Mouse (Mus musculus) liver, embryonic 15.5 days (tissue): Measurements from ENCODE around the gene Fcrlb. TPM values are rescaled to one million over a fixed set of nuclear protein-coding genes. Genes with fewer than 3 reads are reported as not detected.

Experiments
- ATAC-seq: fragments of 200-750 bp; cut with Nextera tagmentation; 2 replicates; pipeline ENCODE4 v1.8.0; 2017; ENCODE audit warnings: moderate number of reproducible peaks, mild to moderate bottlenecking, moderate library complexity; ENCODE audit not compliant: insufficient read depth
- H3K27ac ChIP-seq: fragments of 300-500 bp; sonication (generic); replicated peaks from 2 replicates; pipeline ENCODE4 v1.5.1; 2015; ENCODE audit warnings: mild to moderate bottlenecking, inconsistent platforms
- H3K27me3 ChIP-seq: fragments of 300-500 bp; sonication (generic); 2 replicates; pipeline ENCODE4 v1.6.1; 2015; ENCODE audit warnings: mild to moderate bottlenecking, inconsistent platforms
- H3K36me3 ChIP-seq: fragments of 300-500 bp; sonication (generic); replicated peaks from 2 replicates; pipeline ENCODE4 v1.6.1; 2015; ENCODE audit warnings: moderate library complexity, mild to moderate bottlenecking, inconsistent platforms
- H3K4me1 ChIP-seq: fragments of 300-500 bp; sonication (generic); replicated peaks from 2 replicates; pipeline ENCODE4 v1.6.1; 2015; ENCODE audit warnings: inconsistent platforms
- H3K4me2 ChIP-seq: fragments of 300-500 bp; sonication (generic); 2 replicates; pipeline ENCODE4 v1.6.1; 2015; ENCODE audit warnings: moderate library complexity, mild to moderate bottlenecking, inconsistent platforms
- H3K4me3 ChIP-seq: fragments of 300-500 bp; sonication (generic); replicated peaks from 2 replicates; pipeline ENCODE4 v1.5.1; 2015; ENCODE audit warnings: mild to moderate bottlenecking, inconsistent platforms
- H3K9ac ChIP-seq: fragments of 300-500 bp; sonication (generic); 2 replicates; pipeline ENCODE4 v1.6.1; 2015; ENCODE audit warnings: moderate library complexity, mild to moderate bottlenecking, inconsistent platforms
- H3K9me3 ChIP-seq: fragments of 300-500 bp; sonication (generic); replicated peaks from 2 replicates; pipeline ENCODE4 v1.6.1; 2016; ENCODE audit warnings: inconsistent platforms
- WGBS: fragments of 180-500 bp; shearing (Covaris S2); methylation state at CpG from one replicate; pipeline ENCODE4 v1.1.7; 2015; ENCODE audit warnings: mixed read lengths; ENCODE audit not compliant: insufficient replicate concordance; 5-methylcytosine and 5-hydroxymethylcytosine counted together
- polyA plus RNA-seq: library from polyadenylated mRNA; unstranded; fragments of >200 nt; fragmentation: Nextera tagmentation; extraction: Ambion mirVana; gene quantifications from 2 replicates; pipeline ENCODE4 v1.2.1, GENCODE M21; 2015

Gene Fcrlb
- polyA plus RNA-seq, 1 experiment from 2014 or later, result 0.07 TPM

DNA sequence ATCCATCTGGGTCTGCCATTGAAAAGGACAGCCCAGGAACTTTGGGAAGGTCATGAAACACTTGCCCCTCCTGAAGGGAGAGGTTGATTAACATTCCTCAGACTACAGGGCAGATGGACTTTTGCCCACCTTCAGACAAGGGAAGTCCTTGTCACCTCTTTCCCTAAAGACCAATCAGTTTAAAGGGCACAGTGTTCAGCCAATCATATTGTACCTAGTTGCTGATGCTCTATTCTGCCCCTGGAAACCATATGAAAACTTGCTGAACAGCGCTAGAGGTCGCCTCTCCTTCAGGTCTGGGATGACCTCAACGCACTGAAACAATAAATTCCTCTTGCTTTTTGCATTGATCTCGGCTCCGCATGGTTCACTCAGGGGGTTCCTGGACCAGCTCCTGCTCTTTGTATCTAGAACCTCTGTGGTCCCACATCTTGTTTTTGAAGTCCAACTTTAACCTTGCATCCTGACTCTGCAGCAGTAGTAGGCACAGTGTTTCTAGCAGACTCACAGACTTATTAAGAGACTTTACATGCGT is 20.7 kb upstream of the Fcrlb start:
- H3K9me3 ChIP-seq, result no peaks in the 10 kb centered on the region
- no peak for ATAC-seq
- H3K4me1 ChIP-seq, result no peaks in the 10 kb centered on the region
- H3K27me3 ChIP-seq, result no peaks in the 10 kb centered on the region
- no peak overlapping the region for H3K27ac ChIP-seq
- H3K4me2 ChIP-seq, result no peak overlapping the region
- H3K9ac ChIP-seq, result no peak overlapping the region
- H3K4me3 ChIP-seq, result no peak overlapping the region
- H3K36me3 ChIP-seq, result no peaks in the 10 kb centered on the region
- WGBS, result 64% methylated on average over 6 of the region's 6 CpGs

DNA sequence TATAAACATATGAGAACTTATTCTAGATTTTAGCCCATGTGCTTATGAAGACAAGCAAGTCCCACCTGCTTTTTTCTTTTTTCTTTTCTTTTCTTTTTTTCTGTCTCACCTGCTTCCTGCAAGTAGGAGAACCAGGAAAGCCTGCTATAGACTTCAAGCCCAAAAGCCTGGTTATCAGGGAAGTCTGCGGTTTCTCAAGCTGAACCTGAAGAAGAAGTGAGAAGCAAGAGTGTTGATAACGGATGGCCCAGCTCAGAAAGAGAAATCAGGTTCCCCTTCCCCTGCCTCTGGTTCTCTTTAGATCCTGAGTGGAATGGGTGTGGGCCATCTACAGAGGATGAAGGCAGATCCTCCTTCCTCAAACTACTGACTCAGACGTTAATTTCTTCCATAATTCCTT is 19.3 kb upstream of the Fcrlb start:
- 33% methylated on average over 3 of the region's 3 CpGs for WGBS
- Histone ChIP-seq H3K27me3 (no peaks in the 10 kb centered on the region), H3K9me3 (no peaks in the 10 kb centered on the region), H3K4me1 (no peaks in the 10 kb centered on the region), H3K36me3 (no peaks in the 10 kb centered on the region), H3K4me2 (no peak overlapping the region), H3K27ac (no peak overlapping the region), H3K4me3 (no peak overlapping the region), H3K9ac (no peak overlapping the region)
- no peak for ATAC-seq

- WGBS, result 58% methylated on average over 4 of the region's 4 CpGs
- Histone ChIP-seq H3K27ac (no peak overlapping the region), H3K9me3 (no peaks in the 10 kb centered on the region), H3K4me3 (no peak overlapping the region), H3K36me3 (no peaks in the 10 kb centered on the region), H3K4me1 (peaks cover 3% of the 10 kb centered on the region), H3K9ac (no peak overlapping the region), H3K27me3 (no peaks in the 10 kb centered on the region), H3K4me2 (no peak overlapping the region)
- no peak for ATAC-seq
Measured at GRCm38 (mm10) chr1:170929245-170929644, 16.5 kb upstream of the Fcrlb start.

DNA sequence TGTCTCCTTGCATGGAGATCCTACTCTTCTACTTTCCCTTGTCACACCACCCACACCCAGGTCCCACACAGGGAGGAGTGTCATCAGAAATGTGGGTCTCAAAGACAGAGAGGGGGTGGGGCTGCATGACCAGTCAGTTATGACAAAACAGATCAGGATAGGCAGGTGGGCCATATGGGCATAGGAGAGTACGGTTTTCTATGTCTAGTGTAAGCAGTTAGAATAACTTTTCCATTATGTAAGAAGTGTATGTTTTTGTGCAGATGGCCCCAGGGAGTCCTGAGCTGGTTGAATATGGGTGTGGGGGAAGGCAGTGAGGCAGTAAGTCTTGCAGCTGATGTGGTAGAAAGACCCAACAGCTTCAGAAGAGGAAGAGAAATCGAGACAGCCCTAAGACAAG is 15.7 kb upstream of the Fcrlb start:
- peaks cover 6% of the 10 kb centered on the region for H3K4me1 ChIP-seq
- no peak overlapping the region for H3K4me2 ChIP-seq
- H3K4me3 ChIP-seq, result no peak overlapping the region
- ATAC-seq, result no peak
- no peak overlapping the region for H3K27ac ChIP-seq
- no peaks in the 10 kb centered on the region for H3K27me3 ChIP-seq
- H3K9me3 ChIP-seq, result no peaks in the 10 kb centered on the region
- 42% methylated on average over 2 of the region's 2 CpGs for WGBS
- no peaks in the 10 kb centered on the region for H3K36me3 ChIP-seq
- no peak overlapping the region for H3K9ac ChIP-seq

DNA sequence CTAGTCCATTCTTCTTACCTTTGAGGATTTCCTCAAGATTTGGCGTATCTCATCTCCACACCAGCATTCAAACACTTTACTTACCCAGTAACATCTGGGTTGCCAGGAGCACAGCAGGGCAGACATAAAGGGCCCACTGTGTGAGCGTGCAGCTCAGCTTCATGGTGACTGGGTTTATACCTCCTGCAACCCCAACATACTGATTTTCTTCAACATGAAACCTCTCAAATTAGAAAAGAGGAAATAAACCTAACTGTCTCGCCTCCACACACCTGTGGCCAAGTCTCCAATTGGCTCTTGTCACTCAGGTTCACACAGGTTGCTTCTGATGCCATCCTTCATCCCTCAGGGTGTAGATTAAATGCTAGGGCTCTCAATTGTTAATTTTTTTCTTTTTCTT is 14.6 kb upstream of the Fcrlb start, which contains the start of gene Fcrla:
Gene Fcrla, minus strand, starts transcription at position 206 of the 400 bp plus-strand sequence.
- Histone ChIP-seq H3K9ac (no peak within 1 kb of the TSS), H3K4me1 (peaks cover 6% of the 10 kb centered on the region), H3K4me3 (no peak within 1 kb of the TSS), H3K4me2 (no peak within 1 kb of the TSS), H3K36me3 (no peaks in the 10 kb centered on the region), H3K27ac (no peak within 1 kb of the TSS), H3K9me3 (no peaks in the 10 kb centered on the region), H3K27me3 (no peaks in the 10 kb centered on the region)
- WGBS, result 58% methylated on average over 3 of the region's 3 CpGs
- no peak for ATAC-seq

GRCm38 (mm10) chr1:170926941-170927340 is 14.2 kb upstream of the Fcrlb start:
- Histone ChIP-seq H3K4me2 (no peak overlapping the region), H3K9ac (no peak overlapping the region), H3K27ac (no peak overlapping the region), H3K4me1 (peaks cover 6% of the 10 kb centered on the region), H3K27me3 (no peaks in the 10 kb centered on the region), H3K36me3 (no peaks in the 10 kb centered on the region), H3K4me3 (no peak overlapping the region), H3K9me3 (no peaks in the 10 kb centered on the region)
- 60% methylated on average over 6 of the region's 6 CpGs for WGBS
- no peak for ATAC-seq

- Histone ChIP-seq H3K36me3 (no peaks in the 10 kb centered on the region), H3K9me3 (no peaks in the 10 kb centered on the region), H3K27me3 (no peaks in the 10 kb centered on the region), H3K4me1 (peaks cover 6% of the 10 kb centered on the region), H3K4me2 (peak overlapping the region; percentile 52), H3K4me3 (peak overlapping the region; percentile 28), H3K9ac (no peak overlapping the region), H3K27ac (no peak overlapping the region)
- no peak for ATAC-seq
- 16% methylated on average over 6 of the region's 6 CpGs for WGBS
Measured at GRCm38 (mm10) chr1:170924485-170924884, 11.7 kb upstream of the Fcrlb start.

DNA sequence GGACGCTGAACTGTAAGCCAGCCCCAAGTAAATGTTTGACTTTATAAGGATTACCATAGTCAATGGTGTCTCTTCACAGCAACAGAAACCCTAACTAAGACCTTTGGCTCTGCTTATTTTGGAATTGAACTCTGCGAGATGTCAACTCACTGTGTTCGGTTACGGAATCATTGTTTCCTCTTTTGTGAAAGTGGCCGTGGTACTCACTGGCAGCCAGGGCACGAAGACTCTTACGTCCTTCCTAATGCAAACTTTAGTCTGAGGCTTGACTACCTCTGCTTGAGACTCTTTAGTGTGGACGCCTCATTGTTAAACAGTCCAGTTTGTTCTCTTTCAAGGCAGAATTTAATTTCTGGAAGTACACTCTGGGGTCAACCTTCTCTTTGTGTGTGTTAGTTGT is 6.6 kb upstream of the Fcrlb start:
- no peak for ATAC-seq
- Histone ChIP-seq H3K4me3 (no peak overlapping the region), H3K27me3 (no peaks in the 10 kb centered on the region), H3K9me3 (no peaks in the 10 kb centered on the region), H3K36me3 (no peaks in the 10 kb centered on the region), H3K4me2 (no peak overlapping the region), H3K9ac (no peak overlapping the region), H3K4me1 (peaks cover 3% of the 10 kb centered on the region; the same call in 1 of the 2 replicates), H3K27ac (no peak overlapping the region)
- 71% methylated on average over 8 of the region's 8 CpGs for WGBS

- Histone ChIP-seq H3K4me2 (no peak overlapping the region), H3K9me3 (no peaks in the 10 kb centered on the region), H3K27ac (no peak overlapping the region), H3K27me3 (peaks cover 5% of the 10 kb centered on the region), H3K36me3 (no peaks in the 10 kb centered on the region), H3K9ac (no peak overlapping the region), H3K4me3 (no peak overlapping the region), H3K4me1 (no peaks in the 10 kb centered on the region)
- 50% methylated on average over 5 of the region's 5 CpGs for WGBS
- ATAC-seq, result no peak
Measured at GRCm38 (mm10) chr1:170915657-170916056, 2.9 kb upstream of the Fcrlb start.

GRCm38 (mm10) chr1:170911907-170912660 is 657 bp downstream of the Fcrlb start:
- 52% methylated on average over 11 of the region's 11 CpGs for WGBS
- no peak for ATAC-seq
- H3K4me3 ChIP-seq, result no peak overlapping the region

GRCm38 (mm10) chr1:170908341-170908740 is 4.4 kb downstream of the Fcrlb start:
- peak overlapping the region; percentile 62 for H3K4me2 ChIP-seq
- H3K27ac ChIP-seq, result no peak overlapping the region
- H3K4me1 ChIP-seq, result no peaks in the 10 kb centered on the region; the same call in 1 of the 2 replicates
- H3K4me3 ChIP-seq, result peak overlapping the region; percentile 40
- H3K9me3 ChIP-seq, result no peaks in the 10 kb centered on the region
- H3K9ac ChIP-seq, result no peak overlapping the region
- no peaks in the 10 kb centered on the region for H3K36me3 ChIP-seq
- ATAC-seq, result no peak
- H3K27me3 ChIP-seq, result peaks cover 57% of the 10 kb centered on the region
- WGBS, result 10% methylated on average over 21 of the region's 21 CpGs

More at GRCm38 (mm10) chr1:170911907-170912660, 657 bp downstream of the Fcrlb start:
- Histone ChIP-seq H3K9me3 (no peaks in the 10 kb centered on the region), H3K9ac (no peak overlapping the region), H3K27ac (no peak overlapping the region), H3K4me2 (no peak overlapping the region), H3K27me3 (peaks cover 38% of the 10 kb centered on the region), H3K36me3 (no peaks in the 10 kb centered on the region), H3K4me1 (no peaks in the 10 kb centered on the region; the same call in 1 of the 2 replicates)
